Mouse (Mus musculus): Measurements from ENCODE around the gene Gpr45. TPM values are rescaled to one million over a fixed set of nuclear protein-coding genes. Genes with fewer than 3 reads are reported as not detected.
"Not testable (repeated sequence)": the region's sequence is repeated elsewhere in the genome, so short reads cannot be mapped to it uniquely, and the experiment has no call there.

The Gpr45 gene
- under 1 TPM; 0.19 to 0.67 TPM for total RNA-seq (2021)

GRCm38 (mm10) chr1:42952734-42953481 lies at the start of gene Gpr45:
Gene Gpr45 (plus strand): TSS chr1:42952872.
- intact Hi-C loops (cut with DNase I): no loop called here
- DNase-seq: peak; percentile 13 to 19

GRCm38 (mm10) chr1:42905148-42905547 lies 47.5 kb upstream of the Gpr45 start:
- no peak for DNase-seq
- intact Hi-C loops (cut with DNase I): no loop called here

DNA sequence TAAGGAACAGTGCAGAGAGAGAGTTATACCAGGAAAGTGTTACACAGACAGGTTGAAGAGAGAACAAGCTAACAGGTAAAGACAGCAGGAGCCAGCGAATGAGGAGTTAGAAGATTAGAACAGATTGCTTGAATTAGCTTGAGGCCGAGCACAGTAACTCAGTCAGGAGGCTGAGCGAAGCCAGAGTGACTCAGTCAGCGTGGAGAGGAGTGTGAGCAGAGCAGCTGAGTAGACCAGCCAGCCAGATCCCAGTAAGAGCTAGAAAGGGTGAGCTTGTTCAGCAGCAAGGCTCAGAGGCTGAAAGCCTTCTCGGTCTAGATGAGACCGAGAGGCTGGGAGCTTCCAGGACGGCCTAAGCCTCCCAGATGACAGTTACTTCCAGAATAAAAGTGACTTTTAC lies 46.0 kb upstream of the Gpr45 start:
- DNase-seq: no peak
- intact Hi-C loops (cut with DNase I): no loop called here

- intact Hi-C loops (cut with DNase I): no loop called here
- DNase-seq: no peak
Measured at GRCm38 (mm10) chr1:42907153-42907552, 45.5 kb upstream of the Gpr45 start.

DNA sequence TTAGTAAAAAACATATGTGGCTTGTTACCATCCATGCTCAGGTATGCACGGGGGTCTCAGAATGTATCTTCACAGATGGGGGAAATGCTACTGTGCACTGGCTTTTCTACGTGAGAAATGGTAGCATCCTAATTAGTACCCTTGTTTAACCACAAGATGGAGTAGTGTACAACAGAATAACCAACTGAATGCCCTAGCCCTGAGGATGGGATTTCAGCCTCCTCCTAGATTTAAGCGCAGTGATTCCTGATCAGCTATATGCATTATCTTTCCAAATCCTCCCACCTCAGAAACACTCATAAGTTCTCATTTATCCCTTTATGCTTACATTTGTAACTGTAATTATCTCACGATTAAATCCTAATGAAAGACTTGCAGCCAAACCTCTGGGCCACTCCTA lies 37.6 kb upstream of the Gpr45 start:
- DNase-seq: no peak
- intact Hi-C loops (cut with DNase I): loop anchor here (1.0 to 2.0 kb wide), 3 partner anchors 151 to 350 kb away; no protein-coding TSS in a partner anchor

GRCm38 (mm10) chr1:42916719-42917118 lies 36.0 kb upstream of the Gpr45 start:
- intact Hi-C loops (cut with DNase I): no loop called here
- DNase-seq: no peak

GRCm38 (mm10) chr1:42917908-42918307 lies 34.8 kb upstream of the Gpr45 start:
- intact Hi-C loops (cut with DNase I): no loop called here
- no peak for DNase-seq

- no peak for DNase-seq
- intact Hi-C loops (cut with DNase I): no loop called here
Measured at GRCm38 (mm10) chr1:42923924-42924323, 28.7 kb upstream of the Gpr45 start.

DNA sequence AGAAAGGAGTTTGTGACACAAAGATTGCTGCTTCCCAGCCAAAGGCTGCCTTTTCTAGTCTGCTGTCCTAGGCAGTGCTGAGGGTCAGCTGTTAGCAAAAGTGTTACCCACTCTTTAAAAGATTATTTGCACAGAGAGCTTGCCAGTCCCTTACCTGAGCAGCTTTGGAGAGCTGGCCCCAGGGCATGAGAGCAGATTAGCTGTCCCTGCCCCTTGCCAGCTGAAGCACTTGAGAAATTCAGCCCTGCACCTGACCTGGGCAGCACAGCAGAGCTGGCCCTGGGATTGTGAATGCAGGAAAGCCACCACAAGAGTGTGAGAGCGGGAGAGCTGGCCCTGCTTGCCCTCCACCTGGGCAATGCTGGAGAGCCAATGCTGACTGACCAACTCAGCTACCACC lies 19.1 kb upstream of the Gpr45 start:
- intact Hi-C loops (cut with DNase I): no loop called here
- no peak for DNase-seq

DNA sequence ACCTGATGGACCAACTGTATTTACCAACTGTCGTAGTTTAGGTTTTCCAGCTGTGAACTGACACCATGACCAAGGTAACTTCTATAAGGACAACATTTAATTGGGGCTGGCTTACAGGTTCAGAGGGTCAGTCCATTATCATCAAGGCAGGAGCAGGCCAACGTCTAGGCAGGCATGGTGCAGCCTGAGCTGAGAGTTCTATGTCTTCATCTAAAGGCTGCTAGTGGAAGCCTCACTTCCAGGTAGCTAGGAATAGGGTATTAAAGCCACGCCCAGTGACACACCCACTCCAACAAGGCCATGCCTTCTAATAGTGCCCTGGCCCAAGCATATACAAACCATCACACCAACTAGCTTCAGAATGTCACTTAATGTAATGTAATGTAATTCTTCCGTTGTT lies 4.2 kb upstream of the Gpr45 start:
- intact Hi-C loops (cut with DNase I): no loop called here
- DNase-seq: no peak

DNA sequence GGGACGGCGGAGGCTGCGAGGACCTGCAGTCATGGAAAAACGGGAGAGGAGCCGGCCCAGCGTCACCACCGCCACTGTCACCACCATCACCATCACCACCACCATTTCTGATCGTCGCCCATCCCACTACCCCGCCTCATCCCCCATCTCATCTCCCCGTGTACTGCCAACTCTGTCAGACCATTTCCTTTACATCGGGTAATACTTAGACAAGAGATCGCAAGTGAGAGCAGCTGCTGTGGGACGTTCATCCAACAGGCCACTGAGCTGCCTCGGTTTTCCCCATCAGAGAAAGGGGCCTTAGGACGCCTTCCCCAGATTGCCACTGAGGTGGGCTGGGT lies 780 bp downstream of the Gpr45 start:
- no peak for DNase-seq
- intact Hi-C loops (cut with DNase I): no loop called here

GRCm38 (mm10) chr1:42956828-42957227 lies 4.2 kb downstream of the Gpr45 start:
- no peak for DNase-seq
- intact Hi-C loops (cut with DNase I): no loop called here

DNA sequence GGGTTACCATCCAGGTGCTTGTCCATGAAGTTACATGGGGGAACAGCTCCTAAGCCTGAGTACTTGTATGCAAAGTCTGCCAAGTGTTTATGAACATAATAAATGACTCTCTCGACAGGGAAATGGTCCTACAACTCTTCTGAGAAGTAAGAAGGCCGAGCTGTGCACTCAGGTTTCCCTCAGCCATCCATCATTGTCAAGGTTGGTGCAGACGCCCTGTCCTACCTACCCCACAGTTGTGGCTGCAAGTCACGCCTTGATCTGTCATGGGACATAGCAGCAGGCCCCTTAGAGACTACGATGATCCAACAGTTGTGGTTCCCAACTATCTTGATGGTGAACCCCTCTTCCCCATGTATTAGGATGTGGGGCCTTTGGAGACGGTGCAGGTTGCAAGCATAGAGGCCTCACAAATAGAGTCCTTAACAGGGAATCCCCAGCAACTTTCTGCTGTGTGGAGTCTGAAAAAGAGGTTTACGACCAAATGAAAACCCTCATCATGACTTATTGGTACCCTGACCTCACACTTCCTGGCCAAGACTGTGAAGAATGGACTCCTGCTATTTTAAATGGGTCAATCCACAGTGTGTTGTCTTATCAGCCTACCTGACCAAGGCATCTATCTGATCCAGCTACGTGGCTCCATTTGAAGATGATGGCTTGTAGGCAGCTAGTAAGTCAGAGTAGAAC lies 30.6 kb downstream of the Gpr45 start:
- intact Hi-C loops (cut with DNase I): no loop called here
- DNase-seq: no peak

- no peak for DNase-seq
- intact Hi-C loops (cut with DNase I): no loop called here
Measured at GRCm38 (mm10) chr1:42984119-42984518, 31.4 kb downstream of the Gpr45 start.

DNA sequence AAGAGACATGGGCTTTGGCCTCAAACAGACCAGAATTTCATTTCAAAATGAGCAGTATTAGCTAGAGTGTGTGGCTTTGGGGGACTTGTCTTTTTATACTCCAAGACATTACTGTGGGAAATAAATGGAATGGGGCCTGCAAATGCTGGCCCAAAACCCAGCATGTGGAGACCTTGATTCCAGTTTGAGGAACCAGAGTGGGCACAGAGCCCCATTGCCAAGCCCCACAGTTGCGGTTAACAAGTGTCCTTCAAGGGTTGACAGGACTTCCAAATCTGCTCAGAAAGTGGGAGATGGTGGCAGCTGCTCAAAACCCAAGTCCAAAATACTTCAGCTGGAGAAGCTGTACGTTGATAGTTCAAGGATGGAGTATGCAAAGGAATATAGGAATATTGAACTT lies 36.3 kb downstream of the Gpr45 start:
- DNase-seq: no peak
- intact Hi-C loops (cut with DNase I): no loop called here

DNA sequence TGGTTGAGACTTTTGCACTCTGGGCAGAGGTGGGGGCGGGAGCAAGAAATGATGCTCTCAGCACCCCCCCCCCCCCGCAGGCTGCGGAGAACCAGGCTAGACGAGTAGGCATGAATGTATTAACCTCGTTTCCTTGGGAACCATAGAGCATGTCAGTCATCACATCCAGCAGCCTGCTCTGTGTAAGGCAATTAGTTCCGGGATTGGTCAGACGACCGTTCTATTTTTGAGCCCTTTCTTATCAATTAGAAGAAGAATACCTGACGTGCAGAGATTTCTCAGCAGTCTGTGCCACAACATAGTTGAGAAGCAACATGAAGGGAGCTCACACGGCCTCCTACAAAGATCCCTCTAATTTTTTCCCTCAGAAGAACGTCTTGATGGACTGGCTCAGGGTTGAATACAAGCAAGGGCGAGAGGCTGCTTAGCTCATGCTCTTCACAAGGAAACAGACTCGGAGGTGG lies 53.4 kb downstream of the Gpr45 start:
- no peak for DNase-seq
- intact Hi-C loops (cut with DNase I): no loop called here

- intact Hi-C loops (cut with DNase I): no loop called here
- DNase-seq: no peak
Measured at GRCm38 (mm10) chr1:43006524-43006923, 53.9 kb downstream of the Gpr45 start.

- intact Hi-C loops (cut with DNase I): no loop called here
- no peak for DNase-seq
Measured at GRCm38 (mm10) chr1:43010461-43010860, 57.8 kb downstream of the Gpr45 start.

GRCm38 (mm10) chr1:43015153-43015685 lies 62.5 kb downstream of the Gpr45 start:
- not testable (repeated sequence) for DNase-seq

GRCm38 (mm10) chr1:43036014-43036413 lies 83.3 kb downstream of the Gpr45 start:
- intact Hi-C loops (cut with DNase I): no loop called here
- no peak for DNase-seq

More at GRCm38 (mm10) chr1:43015153-43015685, 62.5 kb downstream of the Gpr45 start:
- intact Hi-C loops (cut with DNase I): not testable (repeated sequence)

- intact Hi-C loops (cut with DNase I): no loop called here
Measured at GRCm38 (mm10) chr1:43042271-43042670, 89.6 kb downstream of the Gpr45 start.

More at GRCm38 (mm10) chr1:43042271-43042670, 89.6 kb downstream of the Gpr45 start:
- no peak for DNase-seq

Data from heart, postnatal 36 days (tissue).